Mouse (Mus musculus): ENCODE measurements around the gene Ptp4a2. TPM values are rescaled to one million over a fixed set of nuclear protein-coding genes. Genes with fewer than 3 reads are reported as not detected.

Gene Ptp4a2
- total and polyA plus RNA-seq, 3 experiments = 51.6 to 199 (median 194) TPM

GRCm38 (mm10) chr4:129877967-129878655 lies 67.1 kb downstream of the Ptp4a2 start:
- peak overlapping the region; percentile 38; the same call in 1 of the 2 replicates for H3K4me3 ChIP-seq
- peak overlapping the region; percentile 33 for H3K9ac ChIP-seq (ENCODE audit: low read depth, low read length)
- no peak for TF ChIP-seq EP300 (IDR thresholded peaks at IDR 0.05; ENCODE audit: insufficient read depth, low read depth, low read length)
- TF ChIP-seq POLR2A (IDR thresholded peaks at IDR 0.05; ENCODE audit: insufficient read depth, low read depth, low read length) = no peak
- TF ChIP-seq CTCF (IDR thresholded peaks at IDR 0.05) = no peak
- intact Hi-C loops (cut with DNase I) = loop anchor here (5.0 kb wide), 2 partner anchors 49 to 56 kb away; partner anchors contain the start of gene Spocd1
- peak overlapping the region; percentile 87 for H3K27ac ChIP-seq
- peak in 1 of 2 experiments; percentile 15 for DNase-seq
- no peaks in the 10 kb centered on the region for H3K79me2 ChIP-seq (replicated peaks; ENCODE audit: control insufficient read depth, insufficient read depth, low read length)
- H3K4me1 ChIP-seq (ENCODE audit: control insufficient read depth, insufficient read depth, low read length) = peaks cover 7% of the 10 kb centered on the region
- 71% methylated on average over 11 of the region's 11 CpGs for WGBS
- H3K36me3 ChIP-seq (ENCODE audit: control insufficient read depth, insufficient read depth, low read length) = no peaks in the 10 kb centered on the region
- no peaks in the 10 kb centered on the region for H3K27me3 ChIP-seq (ENCODE audit: control insufficient read depth, insufficient read depth, low read length)

- intact Hi-C loops (cut with DNase I) = loop anchor here (5.0 kb wide), 2 partner anchors 49 to 56 kb away; partner anchors contain the start of gene Spocd1
- Histone ChIP-seq H3K27ac (no peak overlapping the region), H3K9ac (ENCODE audit: low read depth, low read length) (no peak overlapping the region), H3K36me3 (ENCODE audit: control insufficient read depth, insufficient read depth, low read length) (no peaks in the 10 kb centered on the region), H3K4me1 (ENCODE audit: control insufficient read depth, insufficient read depth, low read length) (peaks cover 7% of the 10 kb centered on the region), H3K79me2 (replicated peaks; ENCODE audit: control insufficient read depth, insufficient read depth, low read length) (no peaks in the 10 kb centered on the region), H3K4me3 (no peak overlapping the region), H3K27me3 (ENCODE audit: control insufficient read depth, insufficient read depth, low read length) (no peaks in the 10 kb centered on the region)
- TF ChIP-seq POLR2A (IDR thresholded peaks at IDR 0.05; ENCODE audit: insufficient read depth, low read depth, low read length) (no peak), CTCF (IDR thresholded peaks at IDR 0.05) (no peak), EP300 (IDR thresholded peaks at IDR 0.05; ENCODE audit: insufficient read depth, low read depth, low read length) (no peak)
- no peak for DNase-seq
- 88% methylated on average over 8 of the region's 8 CpGs for WGBS
Observed at GRCm38 (mm10) chr4:129878656-129879145, 67.7 kb downstream of the Ptp4a2 start.

GRCm38 (mm10) chr4:129879206-129879780 lies 68.3 kb downstream of the Ptp4a2 start:
- intact Hi-C loops (cut with DNase I) = loop anchor here (5.0 kb wide), 2 partner anchors 48 to 57 kb away; partner anchors contain the start of gene Spocd1
- Histone ChIP-seq H3K27ac (no peak overlapping the region), H3K79me2 (replicated peaks; ENCODE audit: control insufficient read depth, insufficient read depth, low read length) (no peaks in the 10 kb centered on the region), H3K4me1 (ENCODE audit: control insufficient read depth, insufficient read depth, low read length) (peaks cover 7% of the 10 kb centered on the region), H3K36me3 (ENCODE audit: control insufficient read depth, insufficient read depth, low read length) (no peaks in the 10 kb centered on the region), H3K27me3 (ENCODE audit: control insufficient read depth, insufficient read depth, low read length) (no peaks in the 10 kb centered on the region), H3K4me3 (no peak overlapping the region), H3K9ac (ENCODE audit: low read depth, low read length) (no peak overlapping the region)
- 82% methylated on average over 4 of the region's 4 CpGs for WGBS
- no peak for DNase-seq
- TF ChIP-seq POLR2A (IDR thresholded peaks at IDR 0.05; ENCODE audit: insufficient read depth, low read depth, low read length) = no peak

GRCm38 (mm10) chr4:129880615-129881014 lies 69.6 kb downstream of the Ptp4a2 start:
- TF ChIP-seq CTCF (IDR thresholded peaks at IDR 0.05) (no peak), POLR2A (IDR thresholded peaks at IDR 0.05; ENCODE audit: insufficient read depth, low read depth, low read length) (no peak), EP300 (IDR thresholded peaks at IDR 0.05; ENCODE audit: insufficient read depth, low read depth, low read length) (no peak)
- intact Hi-C loops (cut with DNase I) = no loop called here
- WGBS = 77% methylated on average over 7 of the region's 7 CpGs
- Histone ChIP-seq H3K36me3 (ENCODE audit: control insufficient read depth, insufficient read depth, low read length) (no peaks in the 10 kb centered on the region), H3K9ac (ENCODE audit: low read depth, low read length) (no peak overlapping the region), H3K79me2 (replicated peaks; ENCODE audit: control insufficient read depth, insufficient read depth, low read length) (no peaks in the 10 kb centered on the region), H3K4me1 (ENCODE audit: control insufficient read depth, insufficient read depth, low read length) (peaks cover 7% of the 10 kb centered on the region), H3K27ac (no peak overlapping the region), H3K27me3 (ENCODE audit: control insufficient read depth, insufficient read depth, low read length) (no peaks in the 10 kb centered on the region), H3K4me3 (no peak overlapping the region)
- no peak for DNase-seq

- no peak for DNase-seq
- no peaks in the 10 kb centered on the region for H3K79me2 ChIP-seq (replicated peaks; ENCODE audit: control insufficient read depth, insufficient read depth, low read length)
- no peaks in the 10 kb centered on the region for H3K36me3 ChIP-seq (ENCODE audit: control insufficient read depth, insufficient read depth, low read length)
- no peaks in the 10 kb centered on the region for H3K27me3 ChIP-seq (ENCODE audit: control insufficient read depth, insufficient read depth, low read length)
- H3K4me3 ChIP-seq = no peak overlapping the region
- H3K4me1 ChIP-seq (ENCODE audit: control insufficient read depth, insufficient read depth, low read length) = peaks cover 7% of the 10 kb centered on the region
- no peak overlapping the region for H3K27ac ChIP-seq
- intact Hi-C loops (cut with DNase I) = no loop called here
- WGBS = 22% methylated on average over 3 of the region's 3 CpGs
- H3K9ac ChIP-seq (ENCODE audit: low read depth, low read length) = no peak overlapping the region
- TF ChIP-seq CTCF (IDR thresholded peaks at IDR 0.05) = no peak
- no peak for TF ChIP-seq POLR2A (IDR thresholded peaks at IDR 0.05; ENCODE audit: insufficient read depth, low read depth, low read length)
- TF ChIP-seq EP300 (IDR thresholded peaks at IDR 0.05; ENCODE audit: insufficient read depth, low read depth, low read length) = no peak
Observed at GRCm38 (mm10) chr4:129881661-129882060, 70.6 kb downstream of the Ptp4a2 start.

Data from heart, adult 2 months (tissue).